Mouse (Mus musculus) thymus, adult 2 months (tissue): Measurements from ENCODE around the gene Ano10.

Source experiments
- CTCF ChIP-seq: fragments of 200-500 bp; IDR thresholded peaks from 2 replicates; pipeline ENCODE4 v1.5.1; 2012; ENCODE audit warnings: mild to moderate bottlenecking, control low read depth, low read length, moderate library complexity, borderline replicate concordance; ENCODE audit not compliant: control insufficient read depth, poor library complexity, insufficient read depth; ENCODE audit errors: extremely low read depth
- POLR2A ChIP-seq: fragments of 200-500 bp; IDR thresholded peaks from 2 replicates; pipeline ENCODE4 v1.6.1; 2012; ENCODE audit warnings: mild to moderate bottlenecking, low read length, control low read depth, moderate library complexity; ENCODE audit not compliant: control insufficient read depth, poor library complexity, insufficient read depth; ENCODE audit errors: extremely low read depth

DNA sequence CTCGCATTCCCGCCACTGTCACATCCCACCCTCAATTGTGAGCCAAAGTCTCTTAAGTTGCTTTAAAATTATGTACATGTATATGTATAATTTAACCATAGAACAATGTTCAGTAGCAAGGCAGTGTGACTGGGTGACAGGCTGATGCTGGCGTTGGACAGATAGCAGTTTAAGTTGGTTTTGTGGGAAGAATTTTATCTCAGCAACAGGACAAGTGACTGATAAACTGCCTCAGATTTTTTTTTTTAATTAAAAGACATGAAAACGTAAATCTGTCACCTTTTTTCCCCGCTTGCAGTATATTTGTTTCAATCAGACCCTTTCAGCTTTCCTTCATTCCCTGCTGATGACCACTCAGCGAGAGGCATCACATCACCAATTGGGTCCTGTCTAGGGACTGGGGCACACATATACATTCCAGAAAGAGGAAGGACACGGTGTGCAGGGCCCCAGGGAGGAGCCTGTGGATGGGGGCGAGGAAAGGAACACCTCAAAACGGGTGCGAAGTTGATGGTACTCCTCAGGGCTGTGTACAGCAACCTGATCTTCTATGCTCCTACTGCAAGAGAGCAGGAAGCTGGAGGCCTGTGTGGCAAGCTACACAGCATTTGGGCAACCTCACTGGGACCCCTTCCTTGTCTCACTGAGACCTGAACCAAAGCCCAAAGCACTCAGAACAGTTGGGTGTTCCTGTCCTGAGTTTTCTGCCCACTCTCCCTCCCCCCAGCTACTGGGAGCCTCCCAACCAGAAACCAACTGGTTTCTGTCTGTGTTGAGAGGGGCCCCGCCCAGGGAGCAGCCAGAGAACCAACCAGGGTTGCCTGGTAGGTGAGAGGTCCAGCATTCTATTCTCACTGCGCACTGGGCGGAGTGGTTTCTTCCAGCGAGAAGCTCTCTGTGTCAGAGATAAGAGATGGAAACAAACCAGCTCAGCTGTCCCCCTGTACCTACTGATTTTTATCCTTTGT lies 15.1 kb upstream of the Ano10 start:
- no peak for TF ChIP-seq POLR2A
- TF ChIP-seq CTCF, result no peak
